Mouse (Mus musculus) forebrain, embryonic 14.5 days (tissue): ENCODE measurements at regions not wholly inside any gene's neighbourhood (a gene's known extent, or its start where the extent isn't known, plus 50 kb on each side); places are given as distances from the start of the nearest gene placed in this dataset.
A peak's percentile ranks its signal among the peaks of the same experiment; 100 is the strongest.

Experiments
- ATAC-seq: fragments of 200-750 bp; cut with Nextera tagmentation; 2 replicates; pipeline ENCODE4 v1.8.0; 2017; ENCODE audit warnings: mild to moderate bottlenecking, moderate library complexity
- DNase-seq: peaks from one replicate; pipeline ENCODE4 v3.0.0-alpha.2; 2015; ENCODE audit warnings: low spot score
- H3K27ac ChIP-seq: fragments of 300-500 bp; sonication (generic); 2 replicates; pipeline ENCODE4 v1.5.1; 2014; ENCODE audit warnings: low read depth, mild to moderate bottlenecking, control low read depth, low read length, moderate library complexity
- H3K27me3 ChIP-seq: fragments of 300-500 bp; sonication (generic); replicated peaks from 2 replicates; pipeline ENCODE4 v1.6.1; 2014; ENCODE audit warnings: low read length, control low read depth, mixed read lengths; ENCODE audit not compliant: control insufficient read depth, insufficient read depth
- H3K36me3 ChIP-seq: fragments of 300-500 bp; sonication (generic); 2 replicates; pipeline ENCODE4 v1.6.1; 2014; ENCODE audit warnings: low read length, control low read depth; ENCODE audit not compliant: control insufficient read depth, insufficient read depth
- H3K4me1 ChIP-seq: fragments of 300-500 bp; sonication (generic); 2 replicates; pipeline ENCODE4 v1.6.1; 2014; ENCODE audit warnings: antibody characterized with exemption, low read length, control low read depth; ENCODE audit not compliant: control insufficient read depth, insufficient read depth
- H3K4me2 ChIP-seq: fragments of 300-500 bp; sonication (generic); 2 replicates; pipeline ENCODE4 v1.6.1; 2014; ENCODE audit warnings: mild to moderate bottlenecking, control low read depth, low read length
- H3K4me3 ChIP-seq: fragments of 300-500 bp; sonication (generic); 2 replicates; pipeline ENCODE4 v1.5.1; 2014; ENCODE audit warnings: low read depth, low read length, control low read depth
- H3K9ac ChIP-seq: fragments of 300-500 bp; sonication (generic); 2 replicates; pipeline ENCODE4 v1.6.1; 2014; ENCODE audit warnings: mild to moderate bottlenecking, low read length, control low read depth, moderate library complexity
- H3K9me3 ChIP-seq: fragments of 300-500 bp; sonication (generic); replicated peaks from 2 replicates; pipeline ENCODE4 v1.6.1; 2016; ENCODE audit warnings: low read length, control low read depth, mixed read lengths; ENCODE audit not compliant: control insufficient read depth
- WGBS: fragments of 180-500 bp; shearing (Covaris S2); extraction: QIAGEN DNeasy Blood & Tissue Kit; methylation state at CpG from one replicate; pipeline ENCODE4 v1.1.7; 2014; 5-methylcytosine and 5-hydroxymethylcytosine counted together

DNA sequence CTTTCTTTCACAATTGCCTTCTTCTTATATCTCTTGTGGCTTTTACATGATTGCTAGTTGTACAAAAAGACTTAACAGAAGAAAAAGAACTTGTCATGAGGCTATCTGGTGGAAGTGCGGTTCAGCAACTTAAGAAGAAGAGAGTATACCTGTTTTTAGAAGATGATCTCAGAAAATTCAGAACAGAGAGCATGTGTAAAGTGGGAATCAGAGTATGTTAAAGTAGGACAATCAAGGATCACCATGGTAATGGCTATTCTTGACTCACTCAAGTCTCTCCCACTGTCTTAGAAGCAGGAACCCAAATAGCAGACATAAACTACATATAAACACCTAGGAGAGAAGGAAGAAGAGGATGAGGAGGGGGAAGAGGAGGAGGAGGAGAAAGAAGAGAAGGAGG is 857.9 kb upstream of the Nr2f1 start:
- Histone ChIP-seq H3K9me3 (no peaks in the 10 kb centered on the region), H3K9ac (no peak overlapping the region), H3K36me3 (no peaks in the 10 kb centered on the region), H3K4me2 (no peak overlapping the region), H3K4me1 (no peaks in the 10 kb centered on the region), H3K27ac (no peak overlapping the region), H3K27me3 (no peaks in the 10 kb centered on the region), H3K4me3 (no peak overlapping the region)
- ATAC-seq (no peak), DNase-seq (no peak)
- WGBS, result 91% methylated on average over 1 of the region's 1 CpGs

DNA sequence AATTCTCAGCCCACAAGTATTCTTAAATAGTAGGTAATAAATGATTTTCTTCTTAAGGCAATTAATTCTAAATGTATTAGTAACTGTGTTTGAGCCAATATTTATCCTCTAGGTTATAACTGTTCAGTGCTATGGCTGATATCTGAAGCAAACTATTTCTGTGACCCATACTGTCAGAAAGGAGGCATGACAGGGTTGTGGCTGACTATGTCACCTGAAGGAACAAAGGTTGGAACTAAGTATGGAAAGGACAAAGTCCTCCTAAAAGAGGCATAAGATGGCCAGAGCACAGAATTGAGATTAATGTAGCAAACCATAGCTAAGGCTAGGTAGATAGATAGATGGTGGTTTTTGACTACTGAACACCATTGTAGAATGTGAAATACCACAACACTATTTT is 854.9 kb upstream of the Nr2f1 start:
- ATAC-seq, result no peak
- no peak overlapping the region for H3K27ac ChIP-seq
- H3K27me3 ChIP-seq, result no peaks in the 10 kb centered on the region
- DNase-seq, result no peak
- no peak overlapping the region for H3K4me2 ChIP-seq
- no peak overlapping the region for H3K4me3 ChIP-seq
- H3K36me3 ChIP-seq, result no peaks in the 10 kb centered on the region
- H3K9me3 ChIP-seq, result no peaks in the 10 kb centered on the region
- no peaks in the 10 kb centered on the region for H3K4me1 ChIP-seq
- H3K9ac ChIP-seq, result no peak overlapping the region

DNA sequence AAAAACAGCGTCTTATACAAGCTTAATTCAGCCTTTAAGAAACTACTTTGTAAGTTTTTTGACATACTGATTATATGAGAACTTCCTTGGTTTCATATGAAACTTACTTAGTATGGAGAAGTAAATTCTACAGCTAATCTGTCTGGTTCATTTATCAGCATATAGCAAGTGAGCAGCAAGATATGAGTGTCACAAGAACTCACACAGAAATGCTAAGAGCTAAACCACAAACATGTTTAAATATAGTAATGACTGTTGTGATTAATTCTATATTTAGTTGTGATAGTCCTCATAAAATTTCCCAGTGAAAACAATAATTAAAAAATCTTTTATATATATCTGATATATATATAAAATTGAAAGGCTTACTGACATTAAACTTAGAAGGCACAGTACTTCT is 853.9 kb upstream of the Nr2f1 start:
- Histone ChIP-seq H3K36me3 (no peaks in the 10 kb centered on the region), H3K4me1 (no peaks in the 10 kb centered on the region), H3K4me3 (no peak overlapping the region), H3K9me3 (no peaks in the 10 kb centered on the region), H3K9ac (no peak overlapping the region), H3K27me3 (no peaks in the 10 kb centered on the region), H3K4me2 (no peak overlapping the region), H3K27ac (no peak overlapping the region)
- ATAC-seq (no peak), DNase-seq (no peak)
- 92% methylated on average over 1 of the region's 1 CpGs for WGBS

DNA sequence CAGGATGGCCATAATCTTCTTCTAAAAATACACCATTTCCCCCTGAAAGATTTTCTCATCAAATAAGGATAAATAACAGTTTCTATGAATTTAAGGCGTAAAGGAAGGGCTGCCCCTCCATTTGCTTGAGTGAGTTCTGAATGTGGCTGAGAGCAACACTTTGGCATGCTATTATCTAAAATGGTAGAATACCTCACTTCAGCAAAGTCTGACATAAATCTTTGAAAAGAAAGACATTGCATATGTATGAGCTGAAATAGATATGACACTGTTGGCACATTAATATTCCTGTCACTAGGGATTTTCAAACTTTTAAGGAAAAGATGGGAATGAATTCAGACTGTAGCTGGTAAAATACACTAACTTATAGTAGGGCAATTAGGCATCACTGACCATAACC is 847.7 kb upstream of the Nr2f1 start:
- Histone ChIP-seq H3K9ac (no peak overlapping the region), H3K36me3 (no peaks in the 10 kb centered on the region), H3K4me2 (no peak overlapping the region), H3K9me3 (no peaks in the 10 kb centered on the region), H3K27ac (no peak overlapping the region), H3K27me3 (no peaks in the 10 kb centered on the region), H3K4me1 (no peaks in the 10 kb centered on the region), H3K4me3 (no peak overlapping the region)
- WGBS, result 13% methylated on average over 1 of the region's 1 CpGs
- peak; percentile 20 for DNase-seq
- no peak for ATAC-seq

DNA sequence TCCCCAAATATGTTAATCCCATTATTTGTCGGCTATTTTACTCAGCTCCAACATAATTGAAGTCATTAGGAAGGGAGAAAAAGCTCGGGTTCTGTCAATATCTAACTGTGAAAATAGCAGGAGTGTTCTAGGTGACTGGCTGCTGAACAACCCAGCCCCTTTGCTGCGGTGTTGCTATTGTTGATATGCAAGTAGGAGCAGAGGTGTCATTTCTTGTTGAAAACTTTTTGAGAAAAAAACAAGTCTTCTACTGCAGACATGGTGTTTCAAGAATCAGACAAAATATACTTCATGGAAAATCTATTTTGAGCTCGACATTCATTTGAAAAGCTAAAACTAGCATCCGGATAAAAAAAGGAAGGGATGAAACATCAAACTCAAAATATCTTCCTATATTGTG is 845.1 kb upstream of the Nr2f1 start:
- no peak for DNase-seq
- Histone ChIP-seq H3K9ac (no peak overlapping the region), H3K9me3 (no peaks in the 10 kb centered on the region), H3K36me3 (no peaks in the 10 kb centered on the region), H3K4me3 (no peak overlapping the region), H3K4me1 (no peaks in the 10 kb centered on the region), H3K27me3 (no peaks in the 10 kb centered on the region), H3K27ac (no peak overlapping the region), H3K4me2 (no peak overlapping the region)
- 52% methylated on average over 5 of the region's 5 CpGs for WGBS
- ATAC-seq, result no peak

DNA sequence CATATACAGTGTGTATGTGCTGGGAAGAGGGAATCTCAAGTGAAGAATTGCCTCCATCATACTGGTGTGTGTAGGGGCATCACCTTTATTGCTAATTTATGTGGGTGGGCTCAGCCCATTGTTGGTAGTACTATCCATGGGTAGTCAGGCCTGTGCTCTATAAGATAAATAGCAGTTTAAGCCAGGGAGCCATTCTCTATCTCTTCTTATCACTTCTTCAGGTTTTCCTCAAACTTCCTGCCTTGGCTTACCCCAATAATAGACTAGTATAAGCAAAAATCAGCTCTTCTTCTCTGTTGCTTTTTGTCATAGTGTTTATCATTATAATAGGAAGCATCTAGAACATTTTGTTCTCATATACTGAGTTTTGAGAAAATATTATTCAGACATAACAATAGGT is 838.3 kb upstream of the Nr2f1 start:
- Histone ChIP-seq H3K9me3 (no peaks in the 10 kb centered on the region), H3K4me1 (no peaks in the 10 kb centered on the region), H3K9ac (no peak overlapping the region), H3K4me2 (no peak overlapping the region), H3K27ac (no peak overlapping the region), H3K27me3 (no peaks in the 10 kb centered on the region), H3K36me3 (no peaks in the 10 kb centered on the region), H3K4me3 (no peak overlapping the region)
- ATAC-seq, result no peak
- DNase-seq, result no peak

DNA sequence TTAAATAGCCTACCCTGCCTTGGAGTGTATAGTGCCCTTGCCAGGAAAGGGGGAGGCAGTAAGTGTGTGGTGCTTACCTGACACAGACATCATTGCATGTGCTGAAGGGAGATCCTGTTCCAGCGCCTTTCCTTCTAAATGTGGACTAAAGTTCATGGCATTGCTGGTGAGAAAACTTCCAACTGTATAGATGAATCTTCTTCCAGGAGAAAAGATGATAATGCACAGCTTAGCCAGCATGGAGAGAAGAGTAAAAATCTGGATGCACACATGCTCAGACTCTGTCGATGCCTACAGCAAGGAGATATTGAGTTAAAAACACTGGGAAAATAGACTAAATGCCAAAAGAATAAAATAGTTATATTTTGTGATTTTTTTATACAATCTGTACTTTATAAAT is 835.7 kb upstream of the Nr2f1 start:
- no peak overlapping the region for H3K4me2 ChIP-seq
- ATAC-seq, result no peak
- no peak overlapping the region for H3K27ac ChIP-seq
- no peaks in the 10 kb centered on the region for H3K9me3 ChIP-seq
- H3K9ac ChIP-seq, result no peak overlapping the region
- no peaks in the 10 kb centered on the region for H3K36me3 ChIP-seq
- H3K4me1 ChIP-seq, result no peaks in the 10 kb centered on the region
- DNase-seq, result no peak
- no peaks in the 10 kb centered on the region for H3K27me3 ChIP-seq
- WGBS, result 77% methylated on average over 2 of the region's 2 CpGs
- no peak overlapping the region for H3K4me3 ChIP-seq

DNA sequence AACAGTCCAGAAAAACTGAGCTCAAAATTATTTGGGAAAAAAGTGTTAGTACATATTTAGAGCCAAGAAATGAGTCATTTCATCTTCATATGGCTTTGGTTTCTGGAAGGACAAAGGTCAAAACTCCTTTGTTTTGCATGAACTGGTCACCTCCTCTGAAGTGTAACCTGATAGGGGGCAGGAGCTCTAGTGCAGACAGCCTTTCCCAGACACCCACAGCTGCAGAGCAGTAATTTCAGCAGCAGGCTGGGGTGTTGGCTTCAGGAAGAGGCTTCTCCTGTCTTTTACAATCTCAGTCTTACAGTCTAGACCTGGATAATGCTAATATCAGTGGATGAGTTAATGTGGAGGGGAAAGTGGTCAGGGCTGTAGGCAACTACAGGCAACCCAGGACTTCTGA is 830.4 kb upstream of the Nr2f1 start:
- H3K9me3 ChIP-seq, result no peaks in the 10 kb centered on the region
- H3K4me3 ChIP-seq, result no peak overlapping the region
- no peak overlapping the region for H3K27ac ChIP-seq
- H3K36me3 ChIP-seq, result no peaks in the 10 kb centered on the region
- no peak for ATAC-seq
- no peak overlapping the region for H3K9ac ChIP-seq
- H3K4me2 ChIP-seq, result no peak overlapping the region
- H3K4me1 ChIP-seq, result no peaks in the 10 kb centered on the region
- DNase-seq, result no peak
- H3K27me3 ChIP-seq, result no peaks in the 10 kb centered on the region

DNA sequence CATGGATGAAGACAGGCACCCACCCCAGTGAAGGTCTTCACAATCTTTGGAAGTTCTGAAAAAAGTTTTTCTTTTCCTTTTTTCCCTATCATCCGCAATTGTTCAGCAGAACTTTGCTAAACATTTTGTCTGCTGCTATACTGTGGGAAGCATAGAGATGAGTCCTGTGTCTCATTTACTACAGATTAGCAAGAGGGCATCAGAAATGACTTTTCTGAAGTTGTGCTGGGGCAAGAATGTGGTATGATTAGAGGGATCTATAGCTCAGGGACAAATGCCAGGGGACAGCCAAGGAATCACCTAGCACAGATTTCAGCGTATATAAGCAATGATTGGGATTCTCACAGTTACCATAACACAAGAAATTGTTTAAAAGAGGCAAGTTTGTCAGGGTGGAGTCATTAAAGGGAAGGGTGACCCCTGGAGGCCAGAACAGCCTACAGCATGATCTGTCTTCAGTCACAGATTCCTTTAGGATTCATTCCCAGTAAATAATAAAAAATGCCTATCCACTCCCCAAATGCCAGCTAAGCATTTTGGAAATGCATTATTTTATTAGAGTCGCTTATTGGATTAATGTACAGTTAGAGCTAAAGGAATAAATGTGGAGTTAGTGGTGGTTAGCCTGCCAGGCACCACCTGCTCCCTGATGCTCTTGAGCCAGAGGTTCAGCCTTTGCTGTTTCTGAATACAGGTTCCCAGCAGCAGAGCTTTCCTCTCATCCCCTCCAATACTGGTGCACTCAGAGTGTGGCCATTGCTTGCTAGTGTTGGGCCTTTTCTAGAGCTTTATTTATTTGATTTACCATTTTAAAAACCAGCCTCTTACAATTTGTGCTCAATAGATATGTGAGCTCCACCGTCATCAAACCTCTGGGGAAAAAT is 828.6 kb upstream of the Nr2f1 start:
- Histone ChIP-seq H3K9me3 (no peaks in the 10 kb centered on the region), H3K27me3 (no peaks in the 10 kb centered on the region), H3K27ac (no peak overlapping the region), H3K36me3 (no peaks in the 10 kb centered on the region), H3K4me3 (no peak overlapping the region), H3K4me2 (no peak overlapping the region), H3K4me1 (no peaks in the 10 kb centered on the region), H3K9ac (no peak overlapping the region)
- ATAC-seq, result peak; percentile 77; the same call in 1 of the 2 replicates
- WGBS, result 50% methylated on average over 4 of the region's 4 CpGs
- peak; percentile 74 for DNase-seq
